Mouse (Mus musculus) limb, embryonic 14.5 days (tissue): Measurements from ENCODE around the gene H1f0. TPM values are rescaled to one million over a fixed set of nuclear protein-coding genes. Genes with fewer than 3 reads are reported as not detected.

Experiments used
- ATAC-seq: fragments of 200-750 bp; cut with Nextera tagmentation; 2 replicates; pipeline ENCODE4 v1.8.0; 2017; ENCODE audit warnings: low read depth, moderate number of reproducible peaks, moderate TSS enrichment; ENCODE audit not compliant: low FRiP score
- DNase-seq: peaks from one replicate; pipeline ENCODE4 v3.0.0-alpha.2; 2015; ENCODE audit warnings: low spot score
- H3K27ac ChIP-seq: fragments of 300-500 bp; sonication (generic); replicated peaks from 2 replicates; pipeline ENCODE4 v1.5.1; 2014; ENCODE audit warnings: low read depth, mild to moderate bottlenecking, low read length, moderate library complexity, mixed read lengths
- H3K27me3 ChIP-seq: fragments of 300-500 bp; sonication (generic); 2 replicates; pipeline ENCODE4 v1.6.1; 2014; ENCODE audit warnings: low read length, mixed read lengths; ENCODE audit not compliant: control insufficient read depth, insufficient read depth
- H3K36me3 ChIP-seq: fragments of 300-500 bp; sonication (generic); 2 replicates; pipeline ENCODE4 v1.6.1; 2014; ENCODE audit warnings: mild to moderate bottlenecking, low read length, moderate library complexity, mixed read lengths; ENCODE audit not compliant: control insufficient read depth, insufficient read depth
- H3K4me1 ChIP-seq: fragments of 300-500 bp; sonication (generic); 2 replicates; pipeline ENCODE4 v1.6.1; 2014; ENCODE audit warnings: antibody characterized with exemption, low read length, mixed read lengths; ENCODE audit not compliant: control insufficient read depth, insufficient read depth
- H3K4me2 ChIP-seq: fragments of 300-500 bp; sonication (generic); replicated peaks from 2 replicates; pipeline ENCODE4 v1.6.1; 2014; ENCODE audit warnings: low read depth, mild to moderate bottlenecking, low read length, moderate library complexity; ENCODE audit not compliant: severe bottlenecking
- H3K4me3 ChIP-seq: fragments of 300-500 bp; sonication (generic); replicated peaks from 2 replicates; pipeline ENCODE4 v1.5.1; 2014; ENCODE audit warnings: low read length
- H3K9ac ChIP-seq: fragments of 300-500 bp; sonication (generic); 2 replicates; pipeline ENCODE4 v1.6.1; 2014; ENCODE audit warnings: mild to moderate bottlenecking, low read depth, low read length, moderate library complexity; ENCODE audit not compliant: severe bottlenecking
- H3K9me3 ChIP-seq: fragments of 300-500 bp; sonication (generic); 2 replicates; pipeline ENCODE4 v1.6.1; 2016; ENCODE audit warnings: low read length; ENCODE audit not compliant: control insufficient read depth
- POLR2A ChIP-seq: fragments of 200-500 bp; IDR thresholded peaks from 2 replicates; pipeline ENCODE4 v1.8.0; 2012; ENCODE audit warnings: inconsistent platforms, mild to moderate bottlenecking, moderate library complexity, borderline replicate concordance; ENCODE audit not compliant: insufficient read depth, insufficient read length; ENCODE audit errors: extremely low read depth
- WGBS: fragments of 180-500 bp; shearing (Covaris S2); extraction: QIAGEN DNeasy Blood & Tissue Kit; methylation state at CpG from one replicate; pipeline ENCODE4 v1.1.7; 2014; 5-methylcytosine and 5-hydroxymethylcytosine counted together
- polyA plus RNA-seq, 2 experiments: library from polyadenylated mRNA; depleted of rRNA in 1 of 2; stranded (reverse) in 1 of 2; unstranded in 1 of 2; fragments of >200 nt; fragmentation: Nextera tagmentation in 1 of 2; extraction: Ambion mirVana in 1 of 2; gene quantifications; 2 replicates each; pipeline versions ENCODE4 v1.2.1 to v1.2.3; 2012 to 2014

Gene H1f0
- polyA plus RNA-seq, 2 experiments: 250 to 433 TPM

DNA sequence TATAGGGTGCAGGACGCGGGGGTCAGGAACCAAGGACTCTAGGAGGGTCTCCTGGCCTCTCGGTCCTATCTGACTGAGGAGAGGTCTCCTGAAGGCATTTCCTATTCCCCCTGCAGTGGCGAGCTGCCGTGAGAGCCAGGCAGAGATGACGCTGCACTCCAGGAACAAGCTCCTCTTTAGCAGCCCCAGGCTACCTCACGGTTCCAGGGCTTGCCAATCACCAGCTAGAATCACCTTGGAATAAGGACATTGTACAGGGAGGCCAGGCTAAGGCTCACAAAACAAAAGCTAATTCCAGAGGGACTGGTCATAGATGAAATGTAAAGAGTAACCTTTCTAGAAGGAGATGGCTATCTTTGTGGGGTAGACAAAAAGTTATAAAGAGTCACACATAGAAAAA lies 28.4 kb downstream of the H1f0 start:
- peaks cover 87% of the 10 kb centered on the region for H3K36me3 ChIP-seq
- H3K27me3 ChIP-seq: no peaks in the 10 kb centered on the region
- H3K27ac ChIP-seq: no peak overlapping the region
- no peak overlapping the region for H3K9ac ChIP-seq
- ATAC-seq (no peak), DNase-seq (no peak)
- 0 out of 2 replicates have a peak, but pooled peaks cover under 1% of the 10 kb centered on the region for H3K4me1 ChIP-seq
- TF ChIP-seq POLR2A: no peak
- H3K4me2 ChIP-seq: no peak overlapping the region
- no peaks in the 10 kb centered on the region for H3K9me3 ChIP-seq
- H3K4me3 ChIP-seq: no peak overlapping the region
- WGBS: 92% methylated on average over 7 of the region's 7 CpGs

DNA sequence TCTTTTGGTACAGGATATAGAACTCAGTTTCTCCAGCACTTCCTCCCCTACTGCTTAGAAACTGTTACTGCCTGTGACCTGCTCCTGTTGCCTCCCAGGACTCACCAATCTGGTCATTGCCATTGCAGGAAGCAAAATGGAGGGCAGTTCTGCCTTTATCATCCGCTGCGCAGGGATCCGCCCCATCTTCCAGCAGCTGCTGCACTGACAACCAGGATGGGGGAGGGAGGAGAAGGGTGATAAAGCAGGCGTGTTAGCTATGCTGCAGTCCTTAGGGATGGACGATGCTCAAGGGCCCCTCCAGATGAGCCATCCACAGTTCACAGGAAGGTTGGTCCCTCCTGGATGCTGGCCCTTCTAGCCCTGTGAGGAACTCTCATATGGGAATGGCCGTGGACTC lies 29.6 kb downstream of the H1f0 start:
- Histone ChIP-seq H3K27me3 (no peaks in the 10 kb centered on the region), H3K36me3 (peaks cover 80% of the 10 kb centered on the region), H3K4me3 (no peak overlapping the region), H3K4me2 (no peak overlapping the region), H3K9me3 (no peaks in the 10 kb centered on the region), H3K4me1 (peaks cover 6% of the 10 kb centered on the region; the same call in 1 of the 2 replicates), H3K27ac (no peak overlapping the region), H3K9ac (no peak overlapping the region)
- no peak for TF ChIP-seq POLR2A
- WGBS: 89% methylated on average over 6 of the region's 6 CpGs
- ATAC-seq (no peak), DNase-seq (no peak)

DNA sequence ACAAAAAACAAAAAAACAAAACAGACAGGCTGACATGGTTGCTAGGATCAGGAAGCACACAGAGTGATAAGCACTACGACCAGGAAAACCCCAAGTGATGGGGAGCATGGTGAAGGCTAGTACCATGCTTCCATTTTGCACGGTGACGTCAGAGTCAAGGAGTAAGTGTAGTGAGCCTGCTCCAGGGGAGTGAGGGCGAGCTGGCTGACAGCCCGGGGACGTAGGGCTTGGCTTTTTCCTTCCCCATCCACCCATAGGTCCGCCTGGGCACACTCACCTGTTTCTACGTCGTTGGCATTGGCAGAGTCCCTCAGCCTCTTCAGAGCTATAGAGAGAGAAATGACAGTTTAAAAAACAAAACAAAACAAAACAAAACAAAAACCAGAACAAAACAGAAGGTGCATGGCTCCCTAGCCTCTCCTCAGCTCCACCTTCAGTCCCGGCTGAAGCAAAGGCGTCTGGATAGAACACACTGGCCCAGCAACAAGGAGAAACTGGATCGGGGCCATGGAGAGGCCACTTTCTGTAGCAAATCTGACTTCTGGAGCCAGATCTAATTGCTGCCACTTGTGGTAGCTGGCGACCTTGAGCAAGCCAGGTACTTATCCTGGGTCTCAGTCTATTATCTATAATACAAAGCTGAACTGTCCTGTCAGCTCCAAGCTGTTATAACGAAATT lies 32.8 kb downstream of the H1f0 start:
- peaks cover 11% of the 10 kb centered on the region for H3K4me1 ChIP-seq
- no peaks in the 10 kb centered on the region for H3K27me3 ChIP-seq
- 85% methylated on average over 14 of the region's 14 CpGs for WGBS
- H3K9ac ChIP-seq: no peak overlapping the region
- no peak for DNase-seq
- no peak overlapping the region for H3K27ac ChIP-seq
- no peak overlapping the region for H3K4me2 ChIP-seq
- no peak for TF ChIP-seq POLR2A
- no peak overlapping the region for H3K4me3 ChIP-seq
- no peaks in the 10 kb centered on the region for H3K9me3 ChIP-seq
- peaks cover 49% of the 10 kb centered on the region for H3K36me3 ChIP-seq
- no peak for ATAC-seq

DNA sequence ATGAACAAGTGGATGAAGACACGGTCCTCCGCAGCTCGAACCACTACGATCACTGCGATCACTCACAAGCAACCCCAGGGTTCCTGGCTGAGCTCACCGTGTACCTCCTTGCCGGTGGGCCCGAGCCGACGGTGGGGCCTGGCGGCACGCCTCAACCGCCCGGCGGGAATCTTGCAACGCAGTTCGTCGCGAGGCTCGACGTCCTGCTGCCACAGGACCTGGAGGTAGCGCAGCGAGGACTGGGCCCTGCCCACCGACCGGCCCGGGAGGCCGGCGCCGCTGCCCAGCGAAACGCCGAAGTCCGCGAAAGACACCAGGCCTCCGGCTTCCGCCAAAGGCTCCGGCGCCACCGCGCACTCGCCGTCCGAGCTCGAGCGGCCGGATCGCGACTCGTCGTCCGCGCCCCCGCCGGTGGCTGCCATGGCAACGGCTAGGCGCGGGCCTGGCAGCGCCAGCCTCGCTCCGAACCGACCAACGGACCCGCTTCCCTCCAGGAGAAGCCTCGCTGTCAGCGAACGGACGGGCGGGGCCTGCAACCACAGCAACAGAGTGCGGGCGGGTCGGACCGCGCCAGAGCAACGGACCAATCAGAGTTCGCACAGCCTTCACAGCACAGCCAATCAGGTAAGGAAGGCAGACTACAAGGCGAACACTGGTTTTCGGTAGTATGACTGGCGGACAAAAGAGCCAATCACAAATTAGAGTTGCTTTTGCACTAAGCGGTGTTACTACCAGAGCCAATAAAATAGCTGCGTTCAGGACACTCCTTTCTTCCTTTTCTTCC lies 34.3 kb downstream of the H1f0 start, which contains the start of gene Ankrd54:
Ankrd54 (minus strand) TSS at position 518 of the 784 bp plus-strand sequence.
- WGBS: 0% methylated on average over 46 of the region's 80 CpGs
- Histone ChIP-seq H3K27me3 (no peaks in the 10 kb centered on the region), H3K4me3 (peak within 1 kb of the TSS; percentile 80), H3K27ac (peak within 1 kb of the TSS; percentile 74), H3K9me3 (no peaks in the 10 kb centered on the region), H3K36me3 (peaks cover 34% of the 10 kb centered on the region), H3K9ac (peak within 1 kb of the TSS; percentile 70), H3K4me2 (peak within 1 kb of the TSS; percentile 72), H3K4me1 (peaks cover 15% of the 10 kb centered on the region)
- TF ChIP-seq POLR2A: no peak
- ATAC-seq: peak; percentile 100
- peak; percentile 100 for DNase-seq

DNA sequence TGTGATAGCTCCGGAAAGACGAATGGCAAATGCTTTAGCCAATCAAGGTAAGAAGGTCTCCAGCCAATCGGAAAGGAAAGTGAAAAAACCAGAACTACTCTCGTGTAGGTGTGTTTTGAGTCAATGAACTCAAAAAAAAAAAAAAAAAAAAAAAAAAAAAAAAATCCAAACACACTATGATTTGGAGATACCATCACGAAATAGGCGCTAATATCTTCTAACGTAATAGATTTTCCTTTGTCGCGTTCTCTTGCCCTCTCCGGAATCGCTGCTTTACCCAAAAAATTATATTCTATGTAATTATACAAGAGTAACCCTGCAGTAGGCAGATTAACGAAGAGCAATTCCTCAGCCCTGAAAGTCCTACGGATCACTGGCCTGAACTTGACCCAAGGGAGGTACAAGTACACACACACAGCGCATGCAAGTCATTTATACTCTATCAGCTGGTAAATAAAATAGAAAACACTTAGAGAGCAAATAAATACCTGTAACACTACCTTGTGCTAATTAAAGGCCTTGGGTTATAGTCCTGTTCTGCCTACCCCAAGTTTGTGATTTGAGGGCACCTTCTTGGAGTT lies 35.0 kb downstream of the H1f0 start:
- WGBS: 9% methylated on average over 14 of the region's 14 CpGs
- peaks cover 28% of the 10 kb centered on the region for H3K36me3 ChIP-seq

More for the DNA sequence above, 35.0 kb downstream of the H1f0 start:
- TF ChIP-seq POLR2A: no peak
- ATAC-seq (no peak), DNase-seq (no peak)
- peak overlapping the region; percentile 52 for H3K4me2 ChIP-seq
- H3K27me3 ChIP-seq: no peaks in the 10 kb centered on the region
- H3K4me3 ChIP-seq: peak overlapping the region; percentile 31
- no peak overlapping the region for H3K27ac ChIP-seq
- no peak overlapping the region for H3K9ac ChIP-seq
- peaks cover 15% of the 10 kb centered on the region for H3K4me1 ChIP-seq
- H3K9me3 ChIP-seq: no peaks in the 10 kb centered on the region
